Mouse (Mus musculus): ENCODE measurements at regions not wholly inside any gene's neighbourhood (a gene's known extent, or its start where the extent isn't known, plus 50 kb on each side); places are given as distances from the start of the nearest gene placed in this dataset.
"Not testable (repeated sequence)": the region's sequence is repeated elsewhere in the genome, so short reads cannot be mapped to it uniquely, and the experiment has no call there.

DNA sequence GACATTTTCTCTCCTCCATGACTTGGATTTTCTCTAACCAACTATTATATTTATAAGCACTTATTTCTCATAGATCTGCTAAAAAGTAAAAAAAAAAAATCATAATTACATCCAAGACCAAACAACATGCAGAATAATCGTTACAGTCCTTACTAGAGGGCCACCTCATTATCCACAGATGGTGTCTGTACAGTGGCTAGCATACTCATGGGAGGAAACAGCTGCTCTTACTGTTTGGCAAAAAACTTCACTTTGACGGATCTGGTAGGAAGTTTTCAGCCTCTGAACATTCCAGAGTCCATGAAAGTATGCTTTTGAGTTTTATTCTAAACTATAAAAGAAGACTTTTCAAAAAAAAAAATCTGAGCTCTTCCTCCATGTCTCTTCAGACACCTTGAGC, 159.1 kb upstream of the Gm10306 start:
- DNase-seq (ENCODE audit: low spot score): no peak

- DNase-seq (ENCODE audit: low spot score): no peak
Observed at GRCm38 (mm10) chr4:94406922-94407321, 149.4 kb upstream of the Gm10306 start.

DNA sequence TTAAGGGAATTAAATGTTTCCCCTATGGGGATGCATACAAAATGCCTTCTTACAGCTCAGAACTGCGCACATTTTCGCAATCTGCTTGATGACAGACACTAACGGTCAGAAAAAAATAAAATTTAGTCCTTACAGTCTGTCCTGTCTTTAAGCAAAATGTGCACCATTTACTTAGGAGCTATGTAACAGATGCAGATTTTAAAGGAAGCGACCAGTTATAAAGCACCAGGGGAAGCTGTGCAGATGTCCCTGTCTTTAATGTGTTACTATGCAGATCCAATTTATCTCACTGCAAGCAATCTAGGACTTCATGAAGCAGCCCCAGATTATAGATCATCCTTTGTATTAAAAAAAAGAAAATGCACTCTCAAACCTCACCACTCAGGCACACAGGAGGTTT, 148.8 kb upstream of the Gm10306 start:
- no peak for DNase-seq (ENCODE audit: low spot score)

DNA sequence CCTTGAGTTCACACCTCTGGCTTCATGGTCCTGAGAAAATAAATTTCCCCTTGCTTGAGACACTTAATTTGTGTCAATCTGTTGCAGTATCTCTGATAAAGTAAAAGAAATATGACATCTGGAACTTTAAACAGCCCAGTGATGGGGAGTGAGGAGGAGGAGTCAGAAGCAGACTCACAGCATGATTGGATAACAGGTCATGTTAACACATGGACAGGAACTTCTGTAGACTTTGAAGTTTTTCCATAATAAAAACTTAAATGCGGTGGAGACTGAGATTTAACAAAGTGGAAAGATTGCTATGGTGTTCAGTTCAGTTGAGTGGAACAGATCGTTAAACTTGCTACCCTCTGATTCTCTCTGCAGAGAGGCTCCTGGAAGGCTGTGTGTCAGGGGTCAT, 143.7 kb upstream of the Gm10306 start:
- no peak for DNase-seq (ENCODE audit: low spot score)

DNA sequence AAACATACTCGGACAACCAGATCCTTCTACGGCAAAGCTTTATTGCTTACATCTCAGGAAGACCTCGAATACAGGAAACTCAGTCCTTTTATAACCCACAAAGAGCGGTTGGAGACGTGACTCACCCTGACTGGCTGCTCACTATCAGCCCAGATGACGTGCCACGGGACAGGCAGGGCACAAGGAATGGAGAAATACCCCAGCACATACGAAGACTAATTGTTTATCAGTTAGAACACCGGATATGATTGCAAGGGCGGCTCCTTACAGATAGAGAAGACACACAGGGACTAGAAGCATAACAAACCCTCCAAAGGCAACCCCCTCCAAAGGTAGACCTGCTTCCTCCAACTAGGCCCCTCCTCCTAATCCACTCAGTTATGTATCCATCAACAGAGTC, 130.8 kb upstream of the Gm10306 start:
- not testable (repeated sequence) for DNase-seq (ENCODE audit: low spot score)

- DNase-seq (ENCODE audit: low spot score): no peak
Observed at GRCm38 (mm10) chr4:94427581-94427980, 128.8 kb upstream of the Gm10306 start.

DNA sequence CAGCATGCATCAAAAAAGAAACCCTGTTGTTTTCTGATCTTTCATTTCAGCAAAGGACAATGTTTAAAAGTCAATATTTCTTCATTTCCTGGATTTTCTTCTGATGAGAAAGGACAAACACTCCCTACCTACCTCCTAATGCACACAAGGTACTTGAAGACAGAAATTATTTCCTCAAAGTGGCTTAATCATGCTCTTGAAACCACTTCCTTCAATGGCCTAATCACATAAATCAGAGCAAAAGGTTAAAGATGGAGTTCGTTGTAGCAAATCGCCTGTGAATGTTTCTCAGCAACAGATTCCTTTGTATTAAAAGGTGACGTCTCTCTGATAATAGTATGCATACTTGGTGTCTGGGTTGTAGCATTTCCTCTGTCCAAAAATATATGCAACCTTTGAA, 124.3 kb upstream of the Gm10306 start:
- no peak for DNase-seq (ENCODE audit: low spot score)

DNA sequence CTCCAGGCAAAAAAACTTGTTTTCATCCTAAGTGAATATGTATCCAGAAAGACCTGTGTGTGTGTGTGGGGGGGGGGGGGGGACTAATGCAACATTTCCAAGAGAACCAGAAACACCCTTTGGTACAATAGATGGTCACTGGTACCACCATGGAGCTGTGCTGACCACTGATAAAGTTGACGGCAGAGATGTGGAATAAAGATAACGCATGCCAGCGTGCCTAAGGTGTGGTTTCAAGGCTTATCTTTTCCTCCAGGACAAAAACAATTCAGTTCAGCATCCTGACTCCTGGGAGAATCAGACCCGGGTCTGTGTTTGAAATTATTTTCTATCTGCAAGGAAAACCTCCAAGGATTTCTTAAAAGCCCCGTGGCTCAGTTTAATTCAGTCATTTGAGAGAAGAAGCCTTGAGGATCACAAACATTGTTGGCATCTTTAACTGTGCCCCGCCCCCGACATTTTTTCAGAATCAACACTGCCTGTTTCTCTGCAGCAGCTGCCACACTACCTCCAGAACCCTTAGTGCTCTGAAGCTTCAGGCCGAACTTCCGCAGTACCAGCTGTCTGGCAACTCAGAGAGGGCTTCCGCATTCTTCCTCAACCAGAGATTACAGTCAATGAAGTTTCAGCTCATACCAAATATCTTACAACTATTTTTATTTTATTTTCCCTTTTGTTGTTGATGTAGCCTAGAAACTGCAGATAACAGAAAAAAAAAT, 118.5 kb upstream of the Gm10306 start:
- DNase-seq (ENCODE audit: low spot score): peak; percentile 18

DNA sequence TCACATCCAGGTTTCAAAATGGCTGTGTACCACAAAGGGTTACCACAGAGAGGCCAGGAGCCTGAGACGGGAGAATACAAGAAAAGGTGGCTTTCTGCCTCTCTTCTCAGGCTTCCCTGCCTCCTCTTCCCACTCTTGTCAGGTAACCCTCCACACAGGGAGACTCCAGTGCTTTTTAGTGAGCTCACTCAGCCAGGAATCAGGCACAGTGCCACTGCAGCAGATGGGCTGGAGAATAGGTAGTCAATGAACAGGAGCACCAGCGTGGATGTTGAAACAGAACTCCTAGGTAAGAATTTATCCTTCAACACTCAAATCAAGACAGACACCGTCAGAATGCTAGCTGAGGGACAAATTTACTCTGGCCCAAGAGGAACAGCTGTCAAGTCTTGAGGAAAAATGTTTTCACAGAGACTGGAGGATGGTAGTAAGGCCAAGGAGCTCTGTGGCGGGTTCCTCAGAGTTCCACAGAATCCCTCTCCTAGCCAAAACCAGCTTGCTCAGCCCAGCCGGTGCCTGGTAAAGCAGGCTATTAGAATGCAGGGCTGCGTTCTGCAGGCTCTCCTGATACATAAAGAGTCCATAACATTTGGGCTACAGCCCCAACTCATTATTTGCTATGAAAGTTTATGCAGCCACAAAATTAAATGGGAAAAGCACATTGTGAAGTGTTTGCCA, 117.0 kb upstream of the Gm10306 start:
- no peak for DNase-seq (ENCODE audit: low spot score)

DNA sequence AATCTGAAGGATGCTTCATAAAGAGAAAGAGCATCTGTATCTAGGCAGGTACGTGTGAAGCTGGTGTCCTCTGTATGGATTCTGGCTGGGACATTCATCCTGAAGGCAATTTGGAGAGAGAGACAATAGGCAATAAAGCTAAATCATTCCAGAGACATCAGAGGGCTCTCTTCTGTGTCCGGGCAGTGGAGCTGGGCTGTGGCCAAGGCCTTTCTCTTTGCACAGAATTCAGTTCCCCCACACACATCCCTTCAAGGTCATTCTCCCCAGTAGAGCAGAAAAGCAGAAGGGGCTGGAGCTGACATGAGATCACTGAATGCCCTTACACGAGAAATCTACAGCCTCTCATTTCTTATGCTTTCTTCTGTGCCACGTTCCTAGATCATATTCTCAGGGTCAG, 109.7 kb upstream of the Gm10306 start:
- DNase-seq (ENCODE audit: low spot score): no peak

Measured in urinary bladder, postnatal 25 days (tissue).